Mouse (Mus musculus) CD4-positive naive resting alpha-beta T cell, adult 57 days (primary cell): ENCODE results near the gene Il1f9. TPM values are rescaled to one million over a fixed set of nuclear protein-coding genes. Genes with fewer than 3 reads are reported as not detected.

Source experiments
- total RNA-seq: library from RNA; stranded (reverse); gene quantifications from one replicate; pipeline ENCODE4 v1.2.4, GENCODE M21; 2023

Gene Il1f9
- total RNA-seq, result 0.47 TPM

DNA sequence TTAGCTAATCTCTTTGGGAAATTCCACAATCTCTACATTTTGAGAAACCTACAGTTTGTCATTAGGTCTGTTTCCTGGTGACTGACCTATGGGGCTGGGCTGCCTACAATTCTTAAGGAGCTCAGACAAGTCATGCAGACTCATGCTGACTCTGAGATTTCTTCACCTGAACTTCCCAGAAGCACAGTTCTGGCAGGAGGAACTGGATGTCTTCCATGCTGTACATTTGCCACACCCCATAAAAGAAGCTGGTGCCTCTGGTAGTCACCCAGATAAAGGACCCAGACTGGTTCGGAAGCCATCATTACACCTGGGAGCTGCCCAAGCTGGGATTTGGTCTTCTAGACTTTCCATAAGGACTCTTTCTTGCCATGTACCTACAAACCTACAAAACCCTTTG is at the start of gene Il1f9:
Gene Il1f9, plus strand, starts transcription at position 301 of the 400 bp plus-strand sequence.

DNA sequence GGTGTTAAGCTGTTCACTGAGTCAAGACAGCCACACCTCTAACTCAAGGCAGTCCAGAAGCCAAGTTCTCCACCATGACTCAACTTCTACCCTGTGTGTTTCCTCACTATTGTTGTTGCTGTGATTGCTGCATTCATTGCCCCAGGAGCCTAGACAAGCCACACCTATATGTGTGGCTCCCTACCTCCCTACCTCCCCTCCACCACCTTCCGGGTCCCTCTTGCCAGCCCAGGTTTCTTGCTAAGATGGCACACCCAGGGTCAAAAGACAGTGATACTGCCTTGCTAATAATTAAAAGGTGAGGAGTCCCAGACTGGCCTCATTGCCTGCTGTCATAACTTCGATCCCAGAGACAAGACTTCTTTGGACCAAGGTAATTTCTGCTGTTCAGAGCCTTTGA is 33.4 kb upstream of the Il1f9 start, which contains the start of gene Il1f8:
Gene Il1f8, plus strand, starts transcription at position 301 of the 400 bp plus-strand sequence.

DNA sequence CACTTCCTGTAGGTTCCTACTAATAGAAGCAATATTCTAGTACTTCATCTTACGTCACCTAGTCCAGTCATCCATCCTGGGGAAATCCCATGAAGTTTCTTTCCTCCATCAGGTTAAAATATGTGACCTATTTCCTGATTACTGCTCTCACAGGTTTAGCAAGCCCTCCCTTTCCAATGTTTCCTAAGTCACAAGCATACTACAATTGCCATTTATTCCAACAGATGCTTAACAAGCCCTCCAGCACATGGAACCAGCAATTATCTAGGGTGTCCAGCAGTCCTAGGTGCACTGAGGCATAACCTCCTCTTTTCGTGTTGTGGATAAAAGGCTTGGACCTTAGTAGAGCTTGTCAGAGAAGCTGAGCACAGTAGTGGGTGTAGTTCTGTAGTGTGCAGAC is 28.8 kb downstream of the Il1f9 start, which contains the start of gene Il1f6:
Gene Il1f6, plus strand, starts transcription at position 301 of the 400 bp plus-strand sequence.

Other genes with a start within 250 kb of the Il1f9 start
- not detected for gene Hnmt, start 137.1 kb upstream of the Il1f9 start, total RNA-seq
- gene Tbpl2, start 89.9 kb upstream of the Il1f9 start, total RNA-seq, result not detected
- gene Il1f8, start 33.3 kb upstream of the Il1f9 start, total RNA-seq, result not detected
- not detected for gene Il1f6, start 28.9 kb downstream of the Il1f9 start, total RNA-seq
- gene Il1f5, start 90.5 kb downstream of the Il1f9 start, total RNA-seq, result not detected
- not detected for gene Il1f10, start 104.7 kb downstream of the Il1f9 start, total RNA-seq
- gene Il1rn, start 150.4 kb downstream of the Il1f9 start, total RNA-seq, result not detected
- gene Psd4, start 181.1 kb downstream of the Il1f9 start, total RNA-seq, result 172 TPM